Mouse (Mus musculus): ENCODE results near the gene Map4k5. TPM values are rescaled to one million over a fixed set of nuclear protein-coding genes. Genes with fewer than 3 reads are reported as not detected.

Map4k5 gene
- 26.6 and 57.0 TPM in 2 replicates for total RNA-seq (2017)

- ATAC-seq (replicated peaks; ENCODE audit: low read depth, poor library complexity, severe bottlenecking) = peak; percentile 83
Measured at GRCm38 (mm10) chr12:69892371-69893251, at the start of gene Map4k5, which contains the start of gene Atl1. Gene Map4k5, minus strand, starts transcription at chr12:69893200. Gene Atl1, plus strand, starts transcription at chr12:69892614.

- ATAC-seq (replicated peaks; ENCODE audit: low read depth, poor library complexity, severe bottlenecking) = no peak
Measured at GRCm38 (mm10) chr12:69941655-69942329, 48.8 kb upstream of the Map4k5 start.

- no peak for ATAC-seq (replicated peaks; ENCODE audit: low read depth, poor library complexity, severe bottlenecking)
Measured at GRCm38 (mm10) chr12:69939291-69939690, 46.3 kb upstream of the Map4k5 start.

GRCm38 (mm10) chr12:69937731-69938130 is 44.7 kb upstream of the Map4k5 start:
- ATAC-seq (replicated peaks; ENCODE audit: low read depth, poor library complexity, severe bottlenecking) = no peak

- no peak for ATAC-seq (replicated peaks; ENCODE audit: low read depth, poor library complexity, severe bottlenecking)
Measured at GRCm38 (mm10) chr12:69926716-69927115, 33.7 kb upstream of the Map4k5 start.

GRCm38 (mm10) chr12:69924012-69924411 is 31.0 kb upstream of the Map4k5 start:
- ATAC-seq (replicated peaks; ENCODE audit: low read depth, poor library complexity, severe bottlenecking) = peak; percentile 89

GRCm38 (mm10) chr12:69923603-69924002 is 30.6 kb upstream of the Map4k5 start:
- 0 out of 2 replicates have a peak, but pooled peaks have one; percentile 36 for ATAC-seq (replicated peaks; ENCODE audit: low read depth, poor library complexity, severe bottlenecking)

- no peak for ATAC-seq (replicated peaks; ENCODE audit: low read depth, poor library complexity, severe bottlenecking)
Measured at GRCm38 (mm10) chr12:69923128-69923527, 30.1 kb upstream of the Map4k5 start.

GRCm38 (mm10) chr12:69922099-69922498 is 29.1 kb upstream of the Map4k5 start:
- no peak for ATAC-seq (replicated peaks; ENCODE audit: low read depth, poor library complexity, severe bottlenecking)

- ATAC-seq (replicated peaks; ENCODE audit: low read depth, poor library complexity, severe bottlenecking) = no peak
Measured at GRCm38 (mm10) chr12:69917870-69918269, 24.9 kb upstream of the Map4k5 start.

- 0 out of 2 replicates have a peak, but pooled peaks have one; percentile 32 for ATAC-seq (replicated peaks; ENCODE audit: low read depth, poor library complexity, severe bottlenecking)
Measured at GRCm38 (mm10) chr12:69912737-69913136, 19.7 kb upstream of the Map4k5 start.

- no peak for ATAC-seq (replicated peaks; ENCODE audit: low read depth, poor library complexity, severe bottlenecking)
Measured at GRCm38 (mm10) chr12:69911906-69912305, 18.9 kb upstream of the Map4k5 start.

GRCm38 (mm10) chr12:69908511-69908900 is 15.5 kb upstream of the Map4k5 start:
- ATAC-seq (replicated peaks; ENCODE audit: low read depth, poor library complexity, severe bottlenecking) = no peak; the same call in 1 of the 2 replicates

- ATAC-seq (replicated peaks; ENCODE audit: low read depth, poor library complexity, severe bottlenecking) = peak; percentile 81
Measured at GRCm38 (mm10) chr12:69907667-69908510, 14.9 kb upstream of the Map4k5 start.

GRCm38 (mm10) chr12:69904991-69905390 is 12.0 kb upstream of the Map4k5 start:
- no peak for ATAC-seq (replicated peaks; ENCODE audit: low read depth, poor library complexity, severe bottlenecking)

GRCm38 (mm10) chr12:69898119-69898518 is 5.1 kb upstream of the Map4k5 start:
- ATAC-seq (replicated peaks; ENCODE audit: low read depth, poor library complexity, severe bottlenecking) = no peak

GRCm38 (mm10) chr12:69895046-69895445 is 2.0 kb upstream of the Map4k5 start:
- no peak for ATAC-seq (replicated peaks; ENCODE audit: low read depth, poor library complexity, severe bottlenecking)

- ATAC-seq (replicated peaks; ENCODE audit: low read depth, poor library complexity, severe bottlenecking) = no peak
Measured at GRCm38 (mm10) chr12:69893927-69894326, 927 bp upstream of the Map4k5 start.

- ATAC-seq (replicated peaks; ENCODE audit: low read depth, poor library complexity, severe bottlenecking) = no peak
Measured at GRCm38 (mm10) chr12:69891721-69892120, 1.3 kb downstream of the Map4k5 start.

GRCm38 (mm10) chr12:69890476-69890875 is 2.5 kb downstream of the Map4k5 start:
- no peak for ATAC-seq (replicated peaks; ENCODE audit: low read depth, poor library complexity, severe bottlenecking)
